Mouse (Mus musculus): ENCODE measurements around the gene Pi16.
"Not testable (repeated sequence)": the region's sequence is repeated elsewhere in the genome, so short reads cannot be mapped to it uniquely, and the experiment has no call there.

Gene Pi16

GRCm38 (mm10) chr17:29317380-29317779 lies at the start of gene Pi16:
Gene Pi16, plus strand, starts transcription at chr17:29317680.
- in situ Hi-C loops (cut with MboI; ENCODE audit: unreplicated experiment in 2 of 2), result not testable (repeated sequence)

- in situ Hi-C loops (cut with MboI; ENCODE audit: unreplicated experiment in 2 of 2), result no loop called here
These were observed 49.4 kb upstream of the Pi16 start for GRCm38 (mm10) chr17:29267931-29268681.

- in situ Hi-C loops (cut with MboI; ENCODE audit: unreplicated experiment in 2 of 2), result no loop called here
These were observed 48.7 kb upstream of the Pi16 start, which contains the start of gene BC004004 for GRCm38 (mm10) chr17:29268682-29269348. Gene BC004004, plus strand, starts transcription at chr17:29268788.

GRCm38 (mm10) chr17:29269349-29269706 lies 48.2 kb upstream of the Pi16 start:
- in situ Hi-C loops (cut with MboI; ENCODE audit: unreplicated experiment in 2 of 2), result no loop called here

GRCm38 (mm10) chr17:29270148-29270698 lies 47.3 kb upstream of the Pi16 start:
- in situ Hi-C loops (cut with MboI; ENCODE audit: unreplicated experiment in 2 of 2), result no loop called here

GRCm38 (mm10) chr17:29273156-29273555 lies 44.3 kb upstream of the Pi16 start:
- in situ Hi-C loops (cut with MboI; ENCODE audit: unreplicated experiment in 2 of 2), result no loop called here

GRCm38 (mm10) chr17:29273889-29274288 lies 43.6 kb upstream of the Pi16 start:
- in situ Hi-C loops (cut with MboI; ENCODE audit: unreplicated experiment in 2 of 2), result no loop called here

GRCm38 (mm10) chr17:29280422-29280821 lies 37.1 kb upstream of the Pi16 start:
- in situ Hi-C loops (cut with MboI; ENCODE audit: unreplicated experiment in 2 of 2), result no loop called here

- in situ Hi-C loops (cut with MboI; ENCODE audit: unreplicated experiment in 2 of 2), result no loop called here
These were observed 35.9 kb upstream of the Pi16 start for GRCm38 (mm10) chr17:29281541-29281940.

- in situ Hi-C loops (cut with MboI; ENCODE audit: unreplicated experiment in 2 of 2), result no loop called here
These were observed 35.1 kb upstream of the Pi16 start for GRCm38 (mm10) chr17:29282216-29282952.

- in situ Hi-C loops (cut with MboI; ENCODE audit: unreplicated experiment in 2 of 2), result no loop called here
These were observed 25.7 kb upstream of the Pi16 start for GRCm38 (mm10) chr17:29291793-29292192.

- in situ Hi-C loops (cut with MboI; ENCODE audit: unreplicated experiment in 2 of 2), result no loop called here
These were observed 24.5 kb upstream of the Pi16 start for GRCm38 (mm10) chr17:29292996-29293395.

GRCm38 (mm10) chr17:29293807-29294605 lies 23.5 kb upstream of the Pi16 start:
- in situ Hi-C loops (cut with MboI; ENCODE audit: unreplicated experiment in 2 of 2), result no loop called here

GRCm38 (mm10) chr17:29295835-29296234 lies 21.6 kb upstream of the Pi16 start:
- in situ Hi-C loops (cut with MboI; ENCODE audit: unreplicated experiment in 2 of 2), result no loop called here

- in situ Hi-C loops (cut with MboI; ENCODE audit: unreplicated experiment in 2 of 2), result no loop called here
These were observed 20.2 kb upstream of the Pi16 start for GRCm38 (mm10) chr17:29297321-29297720.

GRCm38 (mm10) chr17:29297813-29298212 lies 19.7 kb upstream of the Pi16 start:
- in situ Hi-C loops (cut with MboI; ENCODE audit: unreplicated experiment in 2 of 2), result no loop called here

GRCm38 (mm10) chr17:29299282-29299681 lies 18.2 kb upstream of the Pi16 start:
- in situ Hi-C loops (cut with MboI; ENCODE audit: unreplicated experiment in 2 of 2), result no loop called here

GRCm38 (mm10) chr17:29300926-29301325 lies 16.6 kb upstream of the Pi16 start:
- in situ Hi-C loops (cut with MboI; ENCODE audit: unreplicated experiment in 2 of 2), result loop anchor here in 1 of 2 experiments (5.0 kb wide), 3 partner anchors 39 to 66 kb away; partner anchors contain the start of gene Ppil1

- in situ Hi-C loops (cut with MboI; ENCODE audit: unreplicated experiment in 2 of 2), result loop anchor here in 1 of 2 experiments (5.0 kb wide), 3 partner anchors 39 to 66 kb away; partner anchors contain the start of gene Ppil1
These were observed 16.1 kb upstream of the Pi16 start for GRCm38 (mm10) chr17:29301421-29301820.

- in situ Hi-C loops (cut with MboI; ENCODE audit: unreplicated experiment in 2 of 2), result loop anchor here in 1 of 2 experiments (5.0 kb wide), 3 partner anchors 40 to 65 kb away; partner anchors contain the start of gene Ppil1
These were observed 15.3 kb upstream of the Pi16 start for GRCm38 (mm10) chr17:29302149-29302548.

Measured in v-Abl transformed pro-B cells (cell line).